Mouse (Mus musculus): ENCODE data around the gene Gm20388. TPM values are rescaled to one million over a fixed set of nuclear protein-coding genes. Genes with fewer than 3 reads are reported as not detected.
A peak's percentile ranks its signal among the peaks of the same experiment; 100 is the strongest.

Gene Gm20388
- polyA plus RNA-seq, 1 experiment from 2014 or later = 1.7 TPM

DNA sequence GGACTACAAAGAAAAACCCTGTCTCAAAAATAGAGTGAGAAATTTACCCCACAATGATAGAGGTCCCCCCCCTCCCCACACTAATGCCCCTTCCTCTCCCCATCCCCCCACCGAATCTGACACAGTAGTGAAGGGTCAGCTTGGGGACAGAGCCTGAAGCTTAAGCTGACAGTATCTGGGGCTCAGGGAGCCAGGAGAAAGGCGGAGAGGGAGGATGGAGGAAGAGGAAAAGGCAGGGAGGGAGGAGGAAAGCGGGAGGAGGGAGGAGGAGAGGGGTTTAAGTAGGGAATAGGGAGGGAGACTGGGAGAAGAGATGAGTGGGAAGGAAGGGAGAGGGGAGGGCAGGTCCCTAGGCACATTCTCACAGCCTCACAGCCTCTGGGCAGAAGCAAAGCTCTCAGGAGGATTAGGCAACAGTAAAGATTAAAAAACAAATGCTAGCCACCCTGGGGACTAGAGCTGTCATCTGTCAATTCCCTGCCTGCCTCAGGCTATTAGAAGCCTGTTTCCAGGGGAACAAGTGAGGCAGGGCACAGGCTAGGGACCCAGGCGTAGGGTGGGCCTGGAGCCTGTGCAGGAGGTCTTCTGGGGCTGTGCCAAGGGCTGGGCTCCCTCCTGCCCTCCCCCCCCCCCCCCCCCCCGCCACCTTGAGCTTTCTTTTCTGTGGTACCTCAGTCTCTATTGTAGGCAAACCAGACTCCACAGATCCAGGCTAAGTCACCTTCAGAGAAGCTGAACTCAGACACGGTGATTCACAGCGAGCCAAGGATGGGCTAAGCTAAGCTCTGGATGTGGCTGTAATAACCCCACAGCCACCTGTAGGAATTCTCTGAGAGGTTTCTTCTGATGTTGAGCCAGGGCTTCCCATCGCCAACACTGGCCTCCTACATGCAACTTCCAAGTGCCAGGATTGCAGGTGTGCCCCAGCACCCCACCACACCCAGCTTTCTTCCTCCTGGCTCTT, 706.3 kb downstream of the Gm20388 start:
- no peaks in the 10 kb centered on the region for H3K9me3 ChIP-seq
- 0 out of 2 replicates have a peak, but pooled peaks cover 7% of the 10 kb centered on the region for H3K27me3 ChIP-seq (ENCODE audit: insufficient read depth, poor library complexity, severe bottlenecking)
- WGBS = 23% methylated on average over 8 of the region's 8 CpGs
- peaks cover 53% of the 10 kb centered on the region for H3K4me1 ChIP-seq (replicated peaks)
- H3K27ac ChIP-seq = peak overlapping the region; percentile 80
- DNase-seq (ENCODE audit: low spot score) = peak; percentile 40
- H3K4me3 ChIP-seq = 0 out of 2 replicates have a peak overlapping the region, but pooled peaks have one; percentile 16
- H3K36me3 ChIP-seq = no peaks in the 10 kb centered on the region

DNA sequence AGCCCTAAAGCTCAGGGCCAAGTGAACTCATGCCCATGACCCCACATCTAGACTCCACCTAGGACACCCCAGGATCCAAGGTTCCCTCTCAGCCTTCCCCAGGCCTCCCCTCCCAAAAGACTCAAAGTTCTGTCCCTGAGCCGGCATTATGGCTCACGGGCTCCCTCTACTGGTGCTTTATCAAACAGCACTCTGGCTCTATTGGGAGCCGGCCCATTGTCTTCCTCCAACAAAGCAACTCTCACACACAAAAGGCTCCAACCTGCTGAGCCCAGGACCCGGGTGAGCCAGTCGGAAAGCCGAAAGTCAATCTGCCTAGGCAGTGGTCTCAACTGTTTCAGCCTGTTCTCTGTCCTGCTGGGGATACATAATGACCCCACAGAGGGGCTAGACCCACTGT, 707.5 kb downstream of the Gm20388 start:
- H3K4me1 ChIP-seq (replicated peaks) = peaks cover 57% of the 10 kb centered on the region
- H3K9me3 ChIP-seq = no peaks in the 10 kb centered on the region
- peak; percentile 91 for DNase-seq (ENCODE audit: low spot score)
- no peaks in the 10 kb centered on the region for H3K36me3 ChIP-seq
- H3K27me3 ChIP-seq (ENCODE audit: insufficient read depth, poor library complexity, severe bottlenecking) = 0 out of 2 replicates have a peak, but pooled peaks cover 7% of the 10 kb centered on the region
- under 1% methylated on average over 6 of the region's 6 CpGs for whole genome bisulfite sequencing
- H3K27ac ChIP-seq = peak overlapping the region; percentile 89
- H3K4me3 ChIP-seq = no peak overlapping the region

DNA sequence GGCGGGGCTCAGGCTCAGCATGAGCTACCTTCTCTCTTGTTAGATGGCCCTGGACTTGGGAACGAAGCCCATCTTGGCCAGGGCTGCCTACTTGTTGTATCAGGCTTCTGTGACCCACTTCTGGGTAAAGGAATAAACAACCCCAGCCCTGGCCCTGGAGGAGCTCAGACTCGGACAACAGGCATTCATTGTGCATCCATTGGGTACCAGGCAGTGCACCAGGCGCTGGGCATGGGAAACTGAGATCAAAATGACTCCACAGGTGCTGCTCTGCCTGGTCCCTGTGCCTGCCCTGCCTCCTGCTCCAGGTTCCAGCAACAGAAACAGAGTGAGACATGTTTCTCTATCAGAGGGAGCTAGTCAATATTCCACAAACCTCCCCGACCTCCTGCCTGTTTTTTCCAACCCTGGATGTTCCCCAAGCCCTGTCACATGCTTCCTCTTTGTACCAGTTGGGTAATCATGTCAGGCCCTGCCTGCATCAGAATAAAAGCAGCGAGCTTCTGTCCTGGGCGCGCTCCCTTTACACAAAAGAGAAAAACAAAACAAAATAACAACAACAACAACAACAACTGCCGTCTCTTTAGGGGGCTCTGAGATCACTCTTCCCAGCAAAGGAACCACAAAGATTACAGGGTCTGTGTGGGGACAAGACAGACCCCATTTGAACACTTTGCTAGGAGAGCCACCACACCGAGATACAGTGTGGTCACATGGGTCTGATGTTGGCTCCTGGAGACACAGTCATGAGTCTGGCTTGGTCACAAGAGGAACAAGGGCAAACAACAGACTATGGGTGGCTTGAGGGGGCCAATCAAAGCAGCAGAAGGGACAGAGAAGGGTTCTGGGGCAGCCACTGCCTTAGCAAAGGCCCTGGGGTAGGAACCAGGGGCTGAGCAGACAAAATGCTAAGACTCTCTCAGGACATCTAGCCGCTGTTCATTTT, 708.9 kb downstream of the Gm20388 start:
- no peak for DNase-seq (ENCODE audit: low spot score)
- no peaks in the 10 kb centered on the region for H3K27me3 ChIP-seq (ENCODE audit: insufficient read depth, poor library complexity, severe bottlenecking)
- H3K36me3 ChIP-seq = no peaks in the 10 kb centered on the region
- H3K27ac ChIP-seq = peak overlapping the region; percentile 69
- 75% methylated on average over 11 of the region's 11 CpGs for WGBS
- H3K4me3 ChIP-seq = no peak overlapping the region
- H3K4me1 ChIP-seq (replicated peaks) = peaks cover 67% of the 10 kb centered on the region
- no peaks in the 10 kb centered on the region for H3K9me3 ChIP-seq

DNA sequence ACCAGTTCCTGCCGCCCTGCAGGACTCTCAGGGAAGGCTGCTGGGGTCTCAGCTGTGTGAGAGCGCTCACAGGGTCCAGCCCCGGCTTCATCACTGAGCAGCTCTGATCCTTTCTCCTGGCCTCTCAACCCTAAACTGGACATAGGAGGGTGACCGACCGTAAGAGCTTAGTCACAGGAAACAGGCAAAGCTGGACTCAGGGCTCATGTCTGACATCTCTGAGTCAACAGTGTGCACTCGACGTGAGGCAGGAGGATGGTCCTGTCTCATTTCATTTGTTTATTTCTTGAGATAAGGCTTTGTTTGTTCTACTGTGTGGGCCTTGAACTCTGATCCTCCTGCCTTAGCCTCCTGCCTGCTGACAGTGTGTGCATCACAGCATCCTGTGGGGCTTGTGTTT, 709.8 kb downstream of the Gm20388 start:
- peaks cover 69% of the 10 kb centered on the region for H3K4me1 ChIP-seq (replicated peaks)
- WGBS = 48% methylated on average over 7 of the region's 7 CpGs

DNA sequence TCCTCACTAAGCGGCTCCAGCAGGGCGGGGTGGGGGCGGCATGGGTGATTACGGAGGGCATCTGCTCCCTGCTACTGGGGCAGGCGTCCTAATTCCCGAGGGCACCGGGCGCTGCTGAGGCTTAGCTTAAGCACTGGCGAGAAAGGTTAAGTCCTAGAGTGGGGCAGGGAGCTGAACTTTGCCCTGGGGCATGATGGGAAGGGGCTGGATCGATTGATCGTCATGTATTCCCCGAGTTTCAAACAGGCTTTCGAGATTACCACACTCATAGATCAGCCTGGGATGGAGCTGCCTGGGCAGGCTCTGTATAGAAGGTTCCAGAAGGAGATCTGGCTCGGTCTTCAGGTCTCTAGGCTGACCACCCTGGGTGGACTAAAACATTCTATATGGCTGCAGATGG, 711.5 kb downstream of the Gm20388 start:
- Histone ChIP-seq H3K36me3 (no peaks in the 10 kb centered on the region), H3K27me3 (ENCODE audit: insufficient read depth, poor library complexity, severe bottlenecking) (no peaks in the 10 kb centered on the region), H3K9me3 (no peaks in the 10 kb centered on the region), H3K4me1 (replicated peaks) (peaks cover 55% of the 10 kb centered on the region), H3K27ac (peak overlapping the region; percentile 78), H3K4me3 (no peak overlapping the region)
- DNase-seq (ENCODE audit: low spot score) = no peak
- 76% methylated on average over 14 of the region's 14 CpGs for WGBS

More for the DNA sequence above, 709.8 kb downstream of the Gm20388 start:
- no peaks in the 10 kb centered on the region for H3K27me3 ChIP-seq (ENCODE audit: insufficient read depth, poor library complexity, severe bottlenecking)
- H3K9me3 ChIP-seq = no peaks in the 10 kb centered on the region
- H3K36me3 ChIP-seq = no peaks in the 10 kb centered on the region
- H3K27ac ChIP-seq = peak overlapping the region; percentile 46; the same call in 1 of the 2 replicates
- H3K4me3 ChIP-seq = no peak overlapping the region
- no peak for DNase-seq (ENCODE audit: low spot score)

DNA sequence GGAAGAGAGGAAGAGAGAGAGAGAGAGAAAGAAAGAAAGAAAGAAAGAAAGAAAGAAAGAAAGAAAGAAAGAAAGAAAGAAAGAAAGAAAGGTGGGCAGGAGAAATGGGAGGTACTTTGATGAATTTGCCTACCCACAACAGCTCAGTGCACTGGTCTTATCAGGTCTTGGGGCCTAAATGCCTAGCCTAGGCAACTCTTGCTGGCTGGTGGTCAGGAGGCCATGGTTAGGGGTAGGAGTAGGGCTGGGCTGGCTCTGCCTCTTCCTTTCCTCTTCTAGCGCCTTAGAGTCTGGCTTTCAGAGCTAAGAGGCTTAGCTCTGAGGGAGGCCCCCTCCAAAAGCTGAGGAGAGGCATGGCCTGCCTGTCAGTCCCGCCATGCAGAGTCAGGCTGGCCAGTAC, 713.0 kb downstream of the Gm20388 start:
- Histone ChIP-seq H3K4me1 (replicated peaks) (peaks cover 43% of the 10 kb centered on the region), H3K27ac (no peak overlapping the region), H3K4me3 (no peak overlapping the region), H3K9me3 (no peaks in the 10 kb centered on the region), H3K36me3 (no peaks in the 10 kb centered on the region), H3K27me3 (ENCODE audit: insufficient read depth, poor library complexity, severe bottlenecking) (no peaks in the 10 kb centered on the region)
- no peak for DNase-seq (ENCODE audit: low spot score)
- WGBS = 33% methylated on average over 2 of the region's 2 CpGs

DNA sequence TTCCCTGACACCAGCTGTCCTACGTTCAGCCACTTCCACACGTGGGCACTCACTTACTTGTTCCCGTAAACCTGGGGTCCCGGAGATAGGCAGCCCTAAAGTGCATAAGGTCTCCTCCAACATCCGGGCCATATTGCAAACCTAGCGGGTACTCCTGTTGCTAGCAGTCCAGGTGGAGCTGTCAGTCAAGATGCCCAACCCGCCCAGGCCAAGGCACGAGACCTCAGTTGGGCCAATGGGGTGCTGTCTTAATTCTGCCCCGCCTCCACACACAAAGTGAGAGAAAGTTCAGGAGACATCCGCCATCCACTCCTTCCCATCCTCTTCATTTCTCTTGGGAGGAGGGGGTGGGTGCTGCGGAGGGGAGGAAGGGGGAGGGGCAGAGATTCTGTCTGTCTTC, 715.8 kb downstream of the Gm20388 start:
- Histone ChIP-seq H3K27me3 (ENCODE audit: insufficient read depth, poor library complexity, severe bottlenecking) (peaks cover 13% of the 10 kb centered on the region; the same call in 1 of the 2 replicates), H3K4me1 (replicated peaks) (peaks cover 37% of the 10 kb centered on the region), H3K36me3 (no peaks in the 10 kb centered on the region), H3K4me3 (no peak overlapping the region), H3K9me3 (no peaks in the 10 kb centered on the region), H3K27ac (no peak overlapping the region)
- 65% methylated on average over 11 of the region's 11 CpGs for WGBS
- no peak for DNase-seq (ENCODE audit: low spot score)

DNA sequence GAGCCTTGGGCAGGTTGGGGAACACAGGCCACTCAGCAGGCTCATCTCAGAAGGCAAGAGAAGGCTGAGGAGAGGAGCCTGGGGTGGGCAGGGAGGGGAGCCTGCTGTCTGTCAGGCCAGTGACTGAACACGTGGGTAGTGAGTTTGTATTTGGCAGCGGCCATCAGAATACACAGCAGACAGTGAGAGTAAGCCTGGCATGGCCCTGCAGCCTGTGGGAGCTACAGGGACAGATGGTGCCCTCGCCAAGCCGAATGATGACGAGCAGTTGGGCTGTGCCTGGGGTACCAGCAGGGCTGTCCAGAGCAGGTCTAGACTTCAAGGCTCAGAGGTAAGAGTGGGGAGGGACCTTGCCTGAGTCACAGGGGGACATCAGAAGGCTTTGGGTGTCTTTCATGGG, 716.7 kb downstream of the Gm20388 start:
- H3K36me3 ChIP-seq = no peaks in the 10 kb centered on the region
- no peaks in the 10 kb centered on the region for H3K9me3 ChIP-seq
- H3K4me3 ChIP-seq = no peak overlapping the region
- H3K4me1 ChIP-seq (replicated peaks) = peaks cover 33% of the 10 kb centered on the region
- 81% methylated on average over 5 of the region's 5 CpGs for WGBS
- DNase-seq (ENCODE audit: low spot score) = no peak
- H3K27ac ChIP-seq = no peak overlapping the region
- peaks cover 22% of the 10 kb centered on the region for H3K27me3 ChIP-seq (ENCODE audit: insufficient read depth, poor library complexity, severe bottlenecking)

DNA sequence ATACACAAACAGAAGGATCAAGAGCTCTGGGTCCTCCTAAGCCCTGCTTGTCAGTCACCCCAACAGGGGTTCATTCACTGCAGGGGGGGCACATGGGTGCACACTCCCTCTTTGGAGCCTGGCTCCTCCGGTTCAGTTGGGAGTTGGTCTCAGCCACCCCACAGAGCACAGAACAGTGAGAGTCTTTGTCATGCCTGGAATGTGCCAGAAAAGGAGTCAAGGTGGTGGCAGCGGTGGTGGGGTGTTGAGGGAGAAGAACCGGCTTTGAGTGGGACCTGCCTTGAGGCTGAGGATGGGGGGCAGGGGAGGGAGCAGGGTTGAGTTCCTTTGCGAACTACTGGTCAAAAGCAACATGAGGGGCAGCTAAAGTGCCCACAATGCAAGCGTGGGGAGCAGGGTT, 719.4 kb downstream of the Gm20388 start:
- Histone ChIP-seq H3K36me3 (no peaks in the 10 kb centered on the region), H3K4me1 (replicated peaks) (peaks cover 42% of the 10 kb centered on the region), H3K9me3 (peaks cover 3% of the 10 kb centered on the region; the same call in 1 of the 2 replicates), H3K4me3 (no peak overlapping the region), H3K27ac (peak overlapping the region; percentile 2; the same call in 1 of the 2 replicates), H3K27me3 (ENCODE audit: insufficient read depth, poor library complexity, severe bottlenecking) (peaks cover 49% of the 10 kb centered on the region)
- DNase-seq (ENCODE audit: low spot score) = no peak
- 37% methylated on average over 5 of the region's 5 CpGs for WGBS

DNA sequence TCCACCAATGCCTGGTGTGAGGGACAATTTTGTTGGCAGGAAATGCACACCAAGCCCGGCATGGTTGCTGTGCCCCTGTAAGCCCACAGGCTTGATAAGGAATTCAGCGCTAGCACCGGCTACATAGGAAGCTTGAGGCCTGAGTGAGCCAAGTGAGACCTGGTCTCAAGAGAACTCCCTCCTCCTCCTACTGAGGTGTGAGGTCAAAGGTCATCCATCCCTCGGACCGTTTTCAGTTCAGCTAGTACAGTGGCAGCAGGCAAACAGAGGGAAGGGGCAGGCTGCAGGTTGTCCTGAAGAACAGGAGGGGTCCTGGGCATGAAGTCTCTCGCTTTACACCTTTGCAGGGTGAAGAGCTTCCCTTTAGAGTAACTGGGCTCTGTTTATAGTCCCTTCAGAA, 720.2 kb downstream of the Gm20388 start:
- no peak overlapping the region for H3K27ac ChIP-seq
- H3K36me3 ChIP-seq = no peaks in the 10 kb centered on the region
- no peak for DNase-seq (ENCODE audit: low spot score)
- H3K4me3 ChIP-seq = no peak overlapping the region
- peaks cover 56% of the 10 kb centered on the region for H3K27me3 ChIP-seq (ENCODE audit: insufficient read depth, poor library complexity, severe bottlenecking)
- H3K9me3 ChIP-seq = peaks cover 3% of the 10 kb centered on the region; the same call in 1 of the 2 replicates
- peaks cover 42% of the 10 kb centered on the region for H3K4me1 ChIP-seq (replicated peaks)
- 55% methylated on average over 6 of the region's 6 CpGs for WGBS

DNA sequence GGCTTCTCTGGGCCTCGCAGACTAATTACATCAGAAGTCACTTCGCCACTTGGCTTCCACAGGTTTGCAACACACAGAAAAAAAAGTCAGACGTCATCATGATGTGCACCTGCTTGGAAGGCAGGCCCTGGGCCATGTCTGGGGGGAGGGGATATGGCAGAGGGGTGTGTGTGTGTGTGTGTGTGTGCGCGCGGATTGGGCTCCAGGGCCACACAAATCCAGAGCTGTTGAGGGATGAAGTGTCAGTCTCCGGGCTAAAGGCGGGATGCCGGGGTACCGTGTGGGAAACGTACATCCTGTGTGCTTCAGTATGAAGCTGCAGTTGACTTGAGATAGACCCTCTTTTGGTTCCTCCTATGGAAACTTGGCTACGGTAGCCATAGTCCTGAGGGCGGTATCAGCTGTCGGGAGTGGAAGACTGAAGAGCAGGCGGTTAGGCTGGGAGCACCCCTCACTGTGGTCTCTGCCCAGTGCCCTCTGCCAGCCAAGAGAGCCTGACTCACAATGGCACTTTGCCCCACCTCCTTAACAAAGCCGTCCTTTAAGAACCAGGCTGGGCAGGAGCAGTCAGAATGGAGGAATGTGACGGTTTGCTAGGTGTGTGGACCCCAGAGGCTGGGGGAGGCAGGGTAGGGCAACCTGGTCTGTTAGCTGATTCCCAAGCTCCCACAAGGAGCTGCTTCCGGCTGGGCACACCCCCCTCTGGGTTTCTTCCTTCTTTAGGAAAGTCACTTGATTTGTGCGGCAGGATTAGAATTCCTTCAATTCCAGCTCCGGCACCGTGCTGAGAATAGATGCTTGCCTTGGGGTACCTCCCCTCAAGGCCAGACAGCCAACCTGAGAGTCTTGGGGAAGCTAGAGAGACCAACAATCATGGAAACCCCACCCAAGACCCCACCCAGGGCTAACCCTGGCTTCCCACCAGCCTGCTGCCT, 721.1 kb downstream of the Gm20388 start:
- H3K27me3 ChIP-seq (ENCODE audit: insufficient read depth, poor library complexity, severe bottlenecking) = peaks cover 64% of the 10 kb centered on the region
- WGBS = 75% methylated on average over 21 of the region's 21 CpGs
- H3K27ac ChIP-seq = no peak overlapping the region
- H3K4me1 ChIP-seq (replicated peaks) = peaks cover 42% of the 10 kb centered on the region
- no peak for DNase-seq (ENCODE audit: low spot score)
- H3K36me3 ChIP-seq = no peaks in the 10 kb centered on the region
- no peak overlapping the region for H3K4me3 ChIP-seq
- peaks cover 3% of the 10 kb centered on the region; the same call in 1 of the 2 replicates for H3K9me3 ChIP-seq

Data from hindbrain, embryonic 10.5 days (tissue).